Mouse (Mus musculus) erythroblast, embryonic 14.5 days (primary cell): Measurements from ENCODE around the gene Pcnx.

ENCODE experiments used
- GATA1 ChIP-seq: IDR thresholded peaks from 2 replicates; pipeline ENCODE4 v1.6.1; 2012; ENCODE audit warnings: low read length, inconsistent platforms, mixed read lengths
- TAL1 ChIP-seq: IDR thresholded peaks from 3 replicates; pipeline ENCODE4 v1.6.1; 2012; ENCODE audit warnings: low read length, inconsistent platforms, mixed read lengths

GRCm38 (mm10) chr12:81844981-81845380, 14.8 kb upstream of the Pcnx start:
- TF ChIP-seq TAL1 (no peak), GATA1 (no peak)
